Mouse (Mus musculus) thymus, adult 18-20 months (tissue): ENCODE measurements around the gene Ptrh2.

ENCODE experiments used
- DNase-seq, 2 experiments: peaks; one replicate each; pipeline ENCODE4 v3.0.0; 2022; ENCODE audit warnings: mixed read lengths in 2 of 2

The Ptrh2 gene

GRCm38 (mm10) chr11:86671041-86671675 is 12.6 kb upstream of the Ptrh2 start:
- DNase-seq = no peak

GRCm38 (mm10) chr11:86672772-86673171 is 11.0 kb upstream of the Ptrh2 start:
- no peak for DNase-seq

GRCm38 (mm10) chr11:86675520-86675919 is 8.3 kb upstream of the Ptrh2 start:
- DNase-seq = no peak

- DNase-seq = no peak
These were observed 4.8 kb upstream of the Ptrh2 start for GRCm38 (mm10) chr11:86678957-86679356.

GRCm38 (mm10) chr11:86680729-86681128 is 3.1 kb upstream of the Ptrh2 start:
- no peak for DNase-seq

- DNase-seq = no peak
These were observed 2.4 kb upstream of the Ptrh2 start for GRCm38 (mm10) chr11:86681423-86681822.

- no peak for DNase-seq
These were observed 924 bp upstream of the Ptrh2 start for GRCm38 (mm10) chr11:86682861-86683260.

- DNase-seq = no peak
These were observed 584 bp downstream of the Ptrh2 start for GRCm38 (mm10) chr11:86684126-86685012.

- DNase-seq = no peak
These were observed 1.6 kb downstream of the Ptrh2 start for GRCm38 (mm10) chr11:86685366-86685765.

GRCm38 (mm10) chr11:86690383-86690782 is 6.6 kb downstream of the Ptrh2 start:
- DNase-seq = no peak

- DNase-seq = no peak
These were observed 7.7 kb downstream of the Ptrh2 start for GRCm38 (mm10) chr11:86691482-86691881.

GRCm38 (mm10) chr11:86691956-86692355 is 8.2 kb downstream of the Ptrh2 start:
- no peak for DNase-seq

GRCm38 (mm10) chr11:86692546-86692945 is 8.8 kb downstream of the Ptrh2 start:
- no peak for DNase-seq

- DNase-seq = no peak
These were observed 11.7 kb downstream of the Ptrh2 start for GRCm38 (mm10) chr11:86695461-86695860.

GRCm38 (mm10) chr11:86701151-86701550 is 17.4 kb downstream of the Ptrh2 start:
- DNase-seq = no peak

GRCm38 (mm10) chr11:86714606-86715005 is 30.8 kb downstream of the Ptrh2 start:
- DNase-seq = no peak

GRCm38 (mm10) chr11:86717306-86718065 is 33.7 kb downstream of the Ptrh2 start:
- no peak for DNase-seq

- no peak for DNase-seq
These were observed 34.6 kb downstream of the Ptrh2 start for GRCm38 (mm10) chr11:86718369-86718768.

GRCm38 (mm10) chr11:86719390-86719789 is 35.6 kb downstream of the Ptrh2 start:
- no peak for DNase-seq

GRCm38 (mm10) chr11:86724004-86724403 is 40.2 kb downstream of the Ptrh2 start:
- DNase-seq = no peak

- DNase-seq = no peak
These were observed 41.2 kb downstream of the Ptrh2 start for GRCm38 (mm10) chr11:86724982-86725381.

- no peak for DNase-seq
These were observed 41.8 kb downstream of the Ptrh2 start for GRCm38 (mm10) chr11:86725607-86726006.

GRCm38 (mm10) chr11:86731443-86731842 is 47.7 kb downstream of the Ptrh2 start:
- DNase-seq = no peak
